Mouse (Mus musculus): ENCODE results near the gene Bmp7.

Bmp7 gene

DNA sequence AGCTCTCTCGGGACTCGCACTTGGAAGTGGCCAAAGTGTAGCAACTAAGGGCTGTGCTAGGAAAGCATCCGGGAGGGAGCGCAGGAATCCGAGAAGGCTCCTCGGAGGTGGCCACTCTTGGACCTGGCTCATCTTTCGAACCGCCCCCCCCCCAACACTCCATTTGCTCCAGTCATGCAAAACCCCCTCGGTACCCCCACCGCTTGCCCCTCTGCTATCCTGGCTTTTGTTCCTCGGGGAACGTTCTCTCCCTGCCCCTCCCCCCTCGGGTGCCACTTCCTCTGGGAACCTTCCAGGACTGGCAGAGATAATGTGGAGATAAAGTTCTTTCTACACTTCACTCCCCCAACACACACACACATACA, 660 bp upstream of the Bmp7 start:
- DNase-seq = no peak

DNA sequence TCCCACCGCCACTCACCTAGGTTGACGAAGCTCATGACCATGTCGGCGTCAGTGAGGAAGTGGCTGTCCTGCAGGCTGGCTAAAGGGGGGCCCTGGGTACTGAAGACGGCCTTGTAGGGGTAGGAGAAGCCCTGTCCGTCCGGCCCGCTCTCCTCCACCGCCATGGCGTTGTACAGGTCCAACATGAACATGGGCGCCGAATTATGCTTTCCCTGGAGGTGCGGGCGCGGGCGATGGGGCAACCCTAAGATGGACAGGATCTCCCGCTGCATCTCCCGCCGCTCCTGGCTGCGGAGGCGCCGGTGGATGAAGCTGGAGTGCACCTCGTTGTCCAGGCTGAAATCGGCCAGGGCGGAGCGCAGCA, 500 bp downstream of the Bmp7 start:
- DNase-seq = peak; percentile 45

DNA sequence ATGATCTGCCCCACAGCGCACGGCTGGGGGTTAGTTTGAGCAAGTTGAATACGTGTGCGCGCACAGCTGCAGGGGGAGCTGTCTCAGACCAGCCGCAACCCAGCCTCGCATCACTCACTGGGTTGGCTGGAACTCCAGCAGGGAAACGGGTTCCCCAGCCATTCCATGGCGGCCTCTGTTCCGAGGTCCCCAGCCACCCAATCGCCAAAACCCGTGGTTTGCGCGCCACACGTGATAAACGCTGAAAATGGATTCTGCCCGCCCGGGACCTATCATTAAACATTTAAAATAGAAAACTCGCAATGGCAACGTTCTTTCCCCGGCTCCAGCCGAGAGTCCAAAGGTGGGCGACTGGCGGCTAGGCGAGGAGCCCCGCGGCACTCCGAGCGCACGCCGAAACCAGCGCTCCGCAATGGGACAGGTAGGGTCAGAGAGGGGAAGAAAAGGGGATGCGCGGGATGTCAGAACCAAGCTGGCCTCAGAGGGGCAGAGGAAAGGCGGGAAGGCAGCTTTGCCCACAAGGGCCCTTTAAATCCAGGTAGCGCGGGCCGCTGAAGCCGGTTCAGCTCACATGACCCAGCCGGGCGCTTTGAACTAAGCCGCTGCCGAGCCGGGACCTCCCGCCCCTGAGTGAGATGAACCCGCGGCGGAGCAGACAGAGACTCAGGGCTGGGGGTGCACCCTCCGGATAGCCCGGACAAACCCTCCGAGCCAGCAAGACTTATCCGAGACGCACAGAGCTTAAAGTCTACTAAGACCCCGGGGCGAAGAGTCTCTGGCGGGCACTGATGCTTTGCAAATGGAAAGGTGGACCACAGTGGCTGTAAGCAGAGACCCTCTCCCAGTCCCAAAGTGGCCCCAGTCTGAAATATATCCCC, 1.1 kb downstream of the Bmp7 start:
- DNase-seq = peak; percentile 74

DNA sequence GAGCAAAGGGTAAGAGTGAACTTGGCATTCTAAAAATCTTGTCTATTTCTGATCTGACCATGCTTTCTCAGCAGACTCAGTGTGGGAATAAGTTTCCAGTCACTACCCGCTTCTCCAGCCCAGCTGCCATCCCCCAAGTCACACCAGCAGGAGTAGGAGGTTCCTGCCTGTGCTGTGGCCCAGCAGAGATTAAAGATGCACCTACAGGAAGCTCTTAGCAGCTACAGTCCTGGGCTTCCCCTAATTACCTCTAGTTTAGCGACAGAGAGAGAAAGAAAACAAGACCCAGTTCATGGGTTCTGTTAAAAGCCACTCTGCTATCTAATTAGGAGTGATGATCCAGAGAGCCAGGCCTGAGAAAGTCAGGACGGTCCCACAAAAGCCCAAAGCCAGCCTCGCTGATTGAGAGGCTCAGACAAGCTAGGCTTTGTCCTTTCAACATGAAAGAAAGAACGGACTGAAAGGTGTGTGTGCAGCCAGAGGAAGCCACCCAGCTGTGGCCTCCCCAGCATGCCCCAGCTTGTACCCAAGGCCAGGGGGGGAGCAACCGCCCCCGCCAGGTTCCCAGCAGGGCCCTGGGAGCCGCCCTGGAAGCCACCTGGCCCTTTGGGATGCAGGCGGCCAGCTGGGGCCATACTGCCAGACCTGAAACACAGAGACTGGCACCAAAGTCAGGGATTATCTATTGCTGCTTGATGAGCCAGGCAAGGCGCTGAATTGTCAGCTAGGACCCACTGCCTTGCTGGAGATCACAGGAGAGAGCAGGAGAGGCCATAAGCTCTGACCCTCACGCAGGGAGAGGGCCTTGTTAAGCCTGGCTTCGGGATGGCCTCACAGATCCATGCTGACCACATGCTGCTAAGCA, 2.6 kb downstream of the Bmp7 start:
- DNase-seq = no peak

DNA sequence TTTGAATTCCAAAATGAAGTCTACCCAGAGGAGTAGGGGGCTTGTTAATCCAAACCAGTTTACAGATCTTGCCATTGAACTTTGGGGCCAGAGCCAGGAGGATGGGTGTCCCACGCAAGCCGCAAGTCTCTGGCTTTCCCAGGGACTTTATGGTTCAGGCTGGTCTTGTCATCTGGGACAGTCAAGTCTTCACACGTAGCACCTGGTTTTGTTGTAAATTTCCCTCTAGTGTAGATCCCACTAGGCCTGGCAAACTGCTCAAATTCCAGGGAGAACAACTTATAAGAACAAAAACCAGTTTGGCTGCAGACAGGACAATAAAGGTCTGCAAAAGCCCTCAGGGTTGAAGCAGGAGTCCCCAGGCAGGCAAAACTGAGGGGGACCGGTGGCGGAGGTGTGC, 3.3 kb downstream of the Bmp7 start:
- no peak for DNase-seq

DNA sequence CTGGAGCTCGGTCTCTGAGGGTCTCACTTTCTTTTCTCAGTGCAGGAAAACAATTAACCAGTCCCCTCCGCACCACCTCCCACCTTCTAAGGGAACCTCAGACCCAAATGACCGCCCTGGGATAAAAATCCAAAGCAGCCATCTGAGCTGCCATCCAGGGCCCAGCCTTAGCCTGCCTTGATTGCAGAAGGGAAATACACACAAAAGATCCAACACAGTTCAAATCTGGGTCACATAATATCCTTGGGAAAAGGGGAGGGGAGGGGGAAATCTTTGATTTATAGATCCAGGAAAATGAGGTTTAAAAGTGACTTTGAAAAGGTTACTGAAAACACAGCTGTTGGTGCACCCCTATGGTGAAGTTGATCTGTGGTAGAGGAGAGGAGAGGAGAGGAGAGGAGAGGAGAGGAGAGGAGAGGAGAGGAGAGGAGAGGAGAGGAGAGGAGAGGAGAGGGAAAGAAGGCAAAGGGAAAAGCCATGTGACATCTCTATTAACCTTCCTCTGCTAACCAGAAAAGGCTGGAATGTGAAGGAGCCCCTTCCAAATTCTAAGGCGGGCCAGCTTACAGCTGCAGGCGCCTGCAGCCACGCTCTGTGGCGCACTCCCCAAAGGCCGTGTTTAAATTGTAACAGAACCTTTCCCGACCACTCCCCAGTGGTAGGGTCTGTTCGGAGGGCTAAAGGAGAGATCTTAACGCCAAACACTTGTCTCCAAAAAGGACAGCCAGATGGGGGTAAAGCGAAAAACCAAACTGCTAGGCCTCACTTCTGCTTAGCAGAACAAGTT, 4.2 kb downstream of the Bmp7 start:
- DNase-seq = no peak

DNA sequence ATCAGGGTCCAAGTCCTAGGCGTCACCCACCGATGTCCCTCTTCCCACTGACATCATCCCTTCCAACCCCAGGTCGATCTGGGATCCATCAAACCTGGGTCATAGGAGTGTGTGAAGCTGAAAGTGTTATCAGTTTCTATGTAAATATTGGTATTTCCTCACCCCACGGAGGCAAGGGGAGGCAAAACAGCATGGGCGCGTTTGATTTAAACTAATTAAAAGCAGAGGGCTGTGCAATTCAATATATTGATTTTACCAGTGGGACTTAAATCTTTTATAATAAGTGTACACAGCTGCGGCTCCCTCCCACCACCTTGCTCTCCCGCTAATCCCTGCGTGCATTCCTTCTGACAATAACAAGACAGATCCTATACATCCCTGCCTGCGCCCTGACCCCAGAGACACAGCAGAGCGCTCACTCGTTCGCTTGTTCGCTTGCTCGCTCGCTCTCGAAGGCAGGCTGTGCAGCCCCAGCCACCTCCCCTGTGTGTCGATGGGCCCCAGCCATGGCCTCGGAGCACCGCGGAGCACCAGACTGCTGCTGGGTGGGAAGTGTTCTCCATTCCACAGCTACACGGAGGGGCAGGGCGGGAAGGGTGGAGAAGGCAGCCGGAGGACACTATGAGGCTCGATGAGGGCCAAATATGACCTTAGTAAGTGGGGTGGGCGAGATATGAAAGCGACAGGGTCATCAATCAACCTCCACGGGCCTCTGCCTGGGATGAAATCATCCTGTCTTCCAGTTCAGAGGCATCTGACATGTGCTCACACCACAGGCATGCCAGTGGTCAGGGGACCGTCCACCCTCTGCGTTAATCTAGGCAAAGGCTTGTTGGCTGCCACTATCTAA, 5.0 kb downstream of the Bmp7 start:
- DNase-seq = no peak

DNA sequence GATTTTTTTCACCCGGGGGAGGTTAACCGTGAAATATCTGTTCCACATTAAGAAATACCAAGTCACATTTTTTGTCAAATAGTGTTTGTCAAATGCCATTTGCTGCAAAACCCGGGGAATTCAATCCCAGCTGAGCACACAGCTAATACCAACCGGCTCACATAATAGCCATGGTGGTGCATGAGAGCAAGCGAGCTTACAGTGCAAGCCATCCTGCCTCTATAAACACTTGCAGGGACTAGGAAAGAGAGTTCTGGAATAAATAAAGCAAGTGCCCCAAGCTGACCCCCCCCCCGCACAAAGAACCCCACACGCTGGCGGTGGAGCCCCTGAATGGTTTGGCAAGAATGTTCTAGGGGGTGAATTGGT, 5.7 kb downstream of the Bmp7 start:
- DNase-seq = no peak

DNA sequence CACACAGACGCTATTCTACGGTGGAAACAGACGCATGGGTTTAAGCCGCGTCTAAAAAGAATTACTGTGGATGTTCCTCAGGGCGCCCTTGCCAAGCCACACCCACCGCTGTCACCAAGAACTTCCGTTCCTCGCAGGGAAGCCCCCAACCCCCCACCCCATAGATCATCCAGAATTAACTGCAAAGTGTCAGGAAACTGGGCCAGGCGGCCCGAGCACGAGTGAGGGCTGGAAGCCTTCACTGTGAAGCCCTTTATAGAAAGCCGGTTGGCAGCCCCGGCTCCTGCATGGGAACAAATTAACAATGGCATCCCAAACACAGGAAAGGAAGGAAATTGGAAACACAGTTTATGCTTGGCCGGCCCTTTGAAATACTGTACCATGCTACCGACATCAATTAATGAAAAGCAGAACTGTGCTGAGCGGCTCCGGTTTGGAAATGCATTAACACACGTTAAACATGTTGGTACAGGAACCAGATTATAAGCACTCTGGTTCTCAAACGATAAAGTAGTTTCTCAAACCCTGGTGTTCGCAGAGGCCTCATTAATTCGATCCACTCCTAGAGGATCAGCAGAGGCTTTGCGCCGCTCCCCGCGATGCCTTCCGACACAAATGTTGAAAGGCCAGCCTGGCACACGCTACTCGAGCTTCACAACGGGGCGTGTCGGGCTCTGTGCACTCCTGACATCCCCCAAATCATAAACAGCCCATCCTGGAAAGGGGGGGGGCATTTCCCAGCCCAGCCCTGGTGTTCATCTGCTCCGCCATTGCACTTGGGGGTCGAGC, 6.3 kb downstream of the Bmp7 start:
- DNase-seq = no peak

DNA sequence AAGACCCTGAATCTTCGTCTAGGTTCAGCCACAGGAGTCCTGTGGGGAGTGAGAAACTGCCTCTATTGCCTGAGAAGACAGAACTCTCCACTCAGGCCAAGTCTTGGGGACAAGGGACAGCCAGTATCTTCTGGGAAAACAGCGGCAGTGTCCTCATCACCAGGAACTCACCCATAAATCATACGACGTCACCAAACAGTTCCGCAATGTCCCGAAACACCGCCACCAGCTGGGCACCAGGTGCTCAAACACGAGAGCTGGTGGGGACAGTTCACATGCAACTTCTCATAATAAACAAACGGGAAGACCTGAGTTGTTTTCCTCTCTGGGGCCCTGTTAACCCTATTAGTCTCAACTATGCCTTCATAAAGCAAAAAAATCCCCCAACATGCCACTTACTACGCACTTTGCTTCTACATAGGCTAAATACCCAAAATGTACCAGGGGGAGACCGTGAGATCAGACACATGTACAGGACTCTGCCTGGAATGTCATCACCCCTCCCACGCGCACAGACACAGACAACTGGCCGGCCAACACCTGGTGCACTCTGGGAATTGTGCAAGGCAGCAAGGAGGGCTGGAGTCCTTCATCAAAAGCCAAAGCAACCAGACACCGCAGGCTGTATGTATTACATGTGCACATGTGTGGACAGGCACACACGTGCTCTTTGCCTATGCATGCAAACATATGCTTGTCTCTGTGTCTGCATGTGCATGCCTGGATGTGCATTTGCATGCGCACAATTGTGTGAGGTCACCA, 8.8 kb downstream of the Bmp7 start:
- no peak for DNase-seq

DNA sequence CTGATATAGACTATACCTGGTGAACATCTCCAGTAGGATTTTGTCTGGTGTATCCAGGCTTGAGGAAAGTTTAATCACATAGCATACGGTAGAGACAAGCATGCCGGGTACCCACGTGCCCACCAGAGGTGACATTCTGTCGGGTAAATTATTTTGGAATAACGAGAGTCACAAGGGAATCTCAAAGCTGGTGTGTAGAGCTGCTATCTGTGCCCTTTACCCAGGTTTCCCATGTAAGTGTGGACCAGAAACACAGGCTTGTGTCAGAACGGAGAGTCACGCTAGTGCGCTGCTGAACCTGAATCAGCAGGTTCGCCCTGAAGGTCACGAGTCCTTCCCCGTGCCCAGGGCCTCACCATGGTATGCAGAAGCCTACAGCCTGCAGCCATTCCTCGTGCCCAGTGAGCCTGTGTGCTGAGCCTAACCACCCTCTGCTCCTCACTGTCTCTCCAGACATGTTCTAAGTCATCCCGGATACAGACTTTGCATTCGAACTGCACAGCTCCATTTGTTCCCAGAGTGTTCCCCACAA, 10.2 kb downstream of the Bmp7 start:
- peak; percentile 87 for DNase-seq

DNA sequence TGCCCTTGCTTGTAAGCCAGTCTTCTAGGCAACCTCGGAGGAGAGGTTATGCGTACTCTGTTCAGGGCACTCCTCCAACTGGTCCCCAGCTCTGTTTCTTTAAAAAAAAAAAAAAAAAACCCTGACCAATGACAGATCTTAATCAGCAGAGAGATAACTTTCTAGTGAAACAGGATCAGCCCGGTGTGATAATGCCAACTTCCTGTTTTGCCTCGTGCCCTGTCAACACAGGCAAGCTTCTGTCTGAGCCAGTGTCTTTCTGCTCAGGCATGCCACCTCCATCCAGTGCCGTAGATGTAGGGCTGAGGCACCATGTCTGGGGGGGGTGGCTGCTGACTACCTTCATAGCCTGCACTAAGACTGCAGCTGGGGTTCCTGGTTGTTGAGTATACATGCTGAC, 12.5 kb downstream of the Bmp7 start:
- DNase-seq = no peak

DNA sequence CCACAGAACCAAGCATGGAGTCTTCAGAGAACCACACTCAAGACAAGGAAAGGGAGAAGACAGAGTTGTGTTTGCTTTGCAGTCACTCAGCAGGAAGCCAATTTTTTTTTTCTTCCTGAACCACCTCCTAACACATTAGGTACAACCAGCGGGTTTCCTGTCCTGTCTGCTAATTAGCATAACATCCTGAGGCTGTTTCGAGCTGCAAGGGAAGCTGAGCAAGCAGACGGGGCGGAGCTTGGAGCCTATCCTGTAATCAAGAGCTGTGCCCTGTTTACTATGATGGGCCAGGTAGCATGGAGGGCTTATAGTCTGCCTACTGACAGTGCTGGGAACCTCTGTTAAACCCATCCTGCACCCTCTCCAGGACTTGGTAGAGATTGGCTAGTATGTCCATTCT, 13.8 kb downstream of the Bmp7 start:
- no peak for DNase-seq

DNA sequence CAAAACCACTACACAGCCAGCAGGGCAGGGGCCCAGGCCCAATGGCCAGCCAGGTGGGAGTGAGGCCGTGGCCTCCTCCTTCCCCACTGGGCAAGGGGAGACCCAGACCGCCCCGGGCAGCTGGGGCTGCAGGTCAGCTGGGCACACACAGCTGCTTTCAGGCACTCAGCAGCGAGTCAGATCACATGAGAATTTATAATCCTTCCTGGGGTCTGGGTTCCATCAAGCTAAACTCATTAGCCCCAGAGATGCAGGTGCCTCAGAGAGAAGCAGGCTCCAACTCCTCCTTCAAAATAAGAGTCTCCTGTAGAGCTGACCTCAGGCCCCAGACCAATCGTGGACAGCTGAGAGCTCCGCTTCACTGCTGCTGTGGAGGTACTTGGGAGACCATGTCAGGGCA, 15.2 kb downstream of the Bmp7 start:
- DNase-seq = no peak

DNA sequence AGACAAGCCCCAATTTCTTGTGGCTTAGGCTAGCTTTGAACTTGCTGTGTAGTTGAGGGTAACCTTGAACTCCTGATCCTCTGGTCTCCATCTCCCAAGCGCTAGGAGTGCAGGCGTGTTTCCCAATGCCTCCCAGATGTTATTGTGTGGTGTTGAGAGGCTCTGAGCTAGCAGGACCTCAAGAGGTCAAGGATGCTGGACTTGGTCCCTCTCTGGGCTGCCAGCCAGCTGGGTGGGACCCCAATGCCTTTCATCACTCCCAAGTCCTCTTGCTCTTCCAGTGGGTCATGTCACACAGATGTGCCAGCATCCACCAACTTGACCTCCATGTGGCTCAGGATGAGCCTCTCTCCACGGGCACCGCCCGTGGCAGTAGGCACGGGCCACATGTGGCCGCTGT, 16.9 kb downstream of the Bmp7 start:
- no peak for DNase-seq

DNA sequence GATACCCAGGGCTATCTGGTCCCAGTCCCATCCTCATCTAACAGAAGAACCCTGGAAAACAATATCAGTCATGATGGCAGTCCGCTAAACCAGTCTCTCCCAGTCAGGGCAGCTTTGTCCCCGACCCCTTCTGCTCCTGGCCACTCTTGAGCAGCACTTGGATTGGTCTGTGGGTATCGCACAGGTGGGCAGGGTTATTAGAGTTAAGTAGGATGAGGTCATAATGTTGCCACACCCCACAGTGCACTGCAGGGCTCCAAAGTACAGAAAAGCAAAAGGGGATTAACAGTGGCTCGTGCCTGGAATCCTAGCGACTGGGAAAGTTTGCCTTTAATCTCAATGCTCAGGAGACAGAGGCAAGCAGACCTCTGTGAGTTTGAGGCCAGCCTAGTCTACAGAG, 17.5 kb downstream of the Bmp7 start:
- no peak for DNase-seq

DNA sequence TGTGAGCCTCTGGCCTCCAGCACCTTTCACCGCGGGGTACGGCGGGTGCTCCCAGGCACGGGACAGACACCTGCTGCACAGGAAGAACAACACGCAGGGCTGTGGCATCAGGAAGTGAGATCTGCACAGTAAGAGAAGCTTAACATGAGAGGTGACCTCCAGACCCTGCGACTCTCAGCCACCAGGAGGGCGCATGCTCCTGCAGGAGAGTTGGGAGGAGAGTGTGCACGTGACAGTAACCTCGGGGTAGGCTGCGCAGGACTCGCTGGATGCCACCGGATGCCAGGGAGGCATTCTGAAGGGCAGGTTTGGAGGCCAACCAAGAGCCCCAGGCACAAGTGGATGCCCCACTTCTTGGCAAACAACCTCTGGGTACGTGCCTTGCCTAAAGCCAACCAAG, 26.1 kb downstream of the Bmp7 start:
- DNase-seq = peak; percentile 77

DNA sequence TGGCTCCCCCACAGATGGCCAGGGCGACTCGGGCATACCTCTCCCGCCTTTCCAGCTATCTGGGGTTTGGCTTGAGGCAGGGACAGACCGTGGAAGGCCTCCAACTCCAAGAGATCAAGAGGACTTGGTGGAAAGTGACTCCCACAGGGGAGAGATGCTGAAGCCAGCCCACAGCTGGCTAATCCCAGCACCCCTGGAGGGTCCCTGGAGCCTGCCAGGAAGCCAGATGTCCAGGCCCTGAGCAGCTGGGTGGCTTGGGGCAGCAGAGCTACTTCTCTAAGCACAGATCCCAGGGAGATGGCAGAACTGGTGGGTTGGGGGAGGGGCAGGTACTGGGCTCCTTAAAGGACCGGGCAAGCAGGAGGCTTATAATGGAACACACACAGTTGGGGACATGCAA, 28.4 kb downstream of the Bmp7 start:
- DNase-seq = no peak

DNA sequence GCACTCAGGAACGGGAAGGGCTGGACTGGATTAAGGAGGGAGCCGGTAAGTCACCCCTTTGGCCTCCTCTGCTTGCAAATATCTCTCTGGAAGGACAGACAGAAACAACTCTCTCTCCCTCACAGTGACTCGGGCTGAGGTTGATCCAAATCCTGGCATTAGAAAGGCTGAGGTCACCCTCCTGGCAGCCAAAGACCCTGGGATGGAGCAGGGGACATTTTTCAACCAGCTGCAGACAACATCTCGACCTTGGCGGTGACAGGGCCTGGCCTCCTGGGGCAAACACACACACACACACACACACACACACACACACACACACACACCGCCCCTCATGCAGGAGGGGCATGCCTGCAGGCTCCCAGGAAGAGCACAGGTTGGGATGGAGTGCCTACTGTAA, 29.0 kb downstream of the Bmp7 start:
- no peak for DNase-seq

DNA sequence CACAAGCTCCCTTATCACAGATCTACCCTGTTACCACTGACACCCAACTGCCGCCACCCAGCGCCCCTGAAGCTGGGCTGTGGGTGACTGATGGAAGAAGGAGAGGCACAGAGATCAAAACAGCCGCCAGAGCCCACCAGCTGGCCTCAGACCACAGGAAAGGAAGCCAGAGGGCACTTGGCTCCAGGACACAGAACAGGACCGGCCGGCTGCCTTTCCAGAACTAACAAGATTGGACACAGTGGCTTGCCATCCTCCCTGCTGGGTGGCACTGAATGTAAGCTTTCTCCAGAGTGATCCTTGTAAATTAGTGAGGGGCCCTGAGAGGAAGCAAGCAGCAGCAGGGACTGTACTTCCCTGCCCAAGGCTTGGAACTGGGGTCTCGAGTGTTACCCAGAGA, 30.7 kb downstream of the Bmp7 start:
- no peak for DNase-seq

DNA sequence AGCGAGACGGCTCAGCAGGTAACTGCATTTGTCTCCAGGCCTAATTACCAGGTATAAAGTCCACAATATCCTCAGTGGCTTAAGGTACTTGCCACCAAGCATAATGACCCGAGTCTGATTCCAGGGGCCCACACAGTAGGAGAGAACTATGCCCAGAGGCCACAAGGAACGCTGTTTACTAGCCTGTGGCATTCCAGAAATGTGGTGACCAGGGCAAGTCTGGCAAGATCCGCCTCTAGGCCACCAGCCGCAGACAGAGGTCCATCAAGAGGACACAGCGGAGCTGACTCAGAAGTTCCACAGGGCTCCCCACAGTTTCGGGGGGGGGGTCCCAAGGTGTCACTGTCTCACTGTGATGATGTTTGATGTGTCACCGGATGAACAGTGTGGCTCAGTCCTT, 34.0 kb downstream of the Bmp7 start:
- peak; percentile 88 for DNase-seq
